Mouse (Mus musculus): Measurements from ENCODE around the gene Capn11. TPM values are rescaled to one million over a fixed set of nuclear protein-coding genes. Genes with fewer than 3 reads are reported as not detected.
A peak's percentile ranks its signal among the peaks of the same experiment; 100 is the strongest.

Capn11 gene
- total RNA-seq, 2 experiments from 2014 or later = 0.28 to 0.44 TPM

GRCm38 (mm10) chr17:45589236-45589635 is 69.9 kb downstream of the Capn11 start:
- Histone ChIP-seq H3K4me3 (no peak overlapping the region), H3K27ac (no peak overlapping the region)
- DNase-seq (ENCODE audit: low spot score in 2 of 2) = no peak
- TF ChIP-seq CTCF (conservative IDR thresholded peaks at IDR 0.05) = no peak

GRCm38 (mm10) chr17:45588370-45588769 is 70.8 kb downstream of the Capn11 start:
- DNase-seq (ENCODE audit: low spot score in 2 of 2) = no peak
- H3K27ac ChIP-seq = no peak overlapping the region
- no peak for TF ChIP-seq CTCF (conservative IDR thresholded peaks at IDR 0.05)
- H3K4me3 ChIP-seq = no peak overlapping the region

- peak; percentile 64 for TF ChIP-seq CTCF (conservative IDR thresholded peaks at IDR 0.05)
- DNase-seq (ENCODE audit: low spot score in 2 of 2) = no peak
- no peak overlapping the region for H3K4me3 ChIP-seq
- no peak overlapping the region for H3K27ac ChIP-seq
Measured at GRCm38 (mm10) chr17:45586449-45586837, 72.7 kb downstream of the Capn11 start.

GRCm38 (mm10) chr17:45585725-45586448 is 73.2 kb downstream of the Capn11 start:
- peak overlapping the region; percentile 70 for H3K27ac ChIP-seq
- DNase-seq (ENCODE audit: low spot score in 2 of 2) = no peak
- H3K4me3 ChIP-seq = no peak overlapping the region
- no peak for TF ChIP-seq CTCF (conservative IDR thresholded peaks at IDR 0.05)

GRCm38 (mm10) chr17:45584939-45585678 is 74.0 kb downstream of the Capn11 start:
- DNase-seq (ENCODE audit: low spot score in 2 of 2) = peak; percentile 70 to 77
- Histone ChIP-seq H3K4me3 (no peak overlapping the region; the same call in 1 of the 2 replicates), H3K27ac (peak overlapping the region; percentile 70)
- TF ChIP-seq CTCF (conservative IDR thresholded peaks at IDR 0.05) = peak; percentile 99

- peak; percentile 70 to 77 for DNase-seq (ENCODE audit: low spot score in 2 of 2)
- Histone ChIP-seq H3K4me3 (no peak overlapping the region; the same call in 1 of the 2 replicates), H3K27ac (peak overlapping the region; percentile 70)
- TF ChIP-seq CTCF (conservative IDR thresholded peaks at IDR 0.05) = no peak
Measured at GRCm38 (mm10) chr17:45584096-45584896, 74.8 kb downstream of the Capn11 start.

- Histone ChIP-seq H3K27ac (no peak overlapping the region), H3K4me3 (no peak overlapping the region)
- DNase-seq (ENCODE audit: low spot score in 2 of 2) = no peak
- TF ChIP-seq CTCF (conservative IDR thresholded peaks at IDR 0.05) = peak; percentile 79
Measured at GRCm38 (mm10) chr17:45582715-45583355, 76.3 kb downstream of the Capn11 start.

GRCm38 (mm10) chr17:45582188-45582587 is 76.9 kb downstream of the Capn11 start:
- Histone ChIP-seq H3K27ac (no peak overlapping the region), H3K4me3 (no peak overlapping the region)
- no peak for TF ChIP-seq CTCF (conservative IDR thresholded peaks at IDR 0.05)
- no peak for DNase-seq (ENCODE audit: low spot score in 2 of 2)

GRCm38 (mm10) chr17:45581567-45581983 is 77.5 kb downstream of the Capn11 start:
- peak in 1 of 2 experiments; percentile 71 for DNase-seq (ENCODE audit: low spot score in 2 of 2)
- peak; percentile 96 for TF ChIP-seq CTCF (conservative IDR thresholded peaks at IDR 0.05)
- peak overlapping the region; percentile 43; the same call in 1 of the 2 replicates for H3K27ac ChIP-seq
- no peak overlapping the region for H3K4me3 ChIP-seq

- TF ChIP-seq CTCF (conservative IDR thresholded peaks at IDR 0.05) = no peak
- no peak overlapping the region for H3K4me3 ChIP-seq
- H3K27ac ChIP-seq = peak overlapping the region; percentile 43; the same call in 1 of the 2 replicates
- DNase-seq (ENCODE audit: low spot score in 2 of 2) = no peak
Measured at GRCm38 (mm10) chr17:45580958-45581477, 78.1 kb downstream of the Capn11 start.

Other genes with a start within 250 kb of the Capn11 start
- 10 to 100 TPM; 55.7 to 57.5 TPM for gene Cdc5l, start 225.6 kb downstream of the Capn11 start, total RNA-seq (2021)
- gene Spats1, start 183.9 kb downstream of the Capn11 start, total RNA-seq (2021) = 1 to 10 TPM; 4.8 TPM
- 10 to 100 TPM; 25.2 to 26.3 TPM for gene Aars2, start 152.5 kb downstream of the Capn11 start, total RNA-seq (2021)
- 1 to 10 TPM in 1 of 2 experiments, under 1 TPM in 1; 0.56 to 1.0 TPM for gene Tcte1, start 135.9 kb downstream of the Capn11 start, total RNA-seq (2021)
- gene Tmem151b, start 109.6 kb downstream of the Capn11 start, total RNA-seq (2021) = 100 to 1,000 TPM; 106 to 112 TPM
- gene Nfkbie, start 103.6 kb downstream of the Capn11 start, total RNA-seq (2021) = 1 to 10 TPM; 2.6 to 2.7 TPM
- 10 to 100 TPM; 31.1 to 31.8 TPM for gene Slc35b2, start 95.5 kb downstream of the Capn11 start, total RNA-seq (2021)
- 1,000 to 10,000 TPM; 1,695 to 1,765 TPM for gene Hsp90ab1, start 86.1 kb downstream of the Capn11 start, total RNA-seq (2021)
- gene Slc29a1, start 59.7 kb downstream of the Capn11 start, total RNA-seq (2021) = 10 to 100 TPM; 21.1 to 23.0 TPM
- gene Mymx, start 57.2 kb downstream of the Capn11 start, total RNA-seq (2021) = not detected
- gene Mrpl14, start 27.0 kb upstream of the Capn11 start, total RNA-seq (2021) = 10 to 100 TPM; 34.8 to 43.5 TPM
- gene Tmem63b, start 27.6 kb upstream of the Capn11 start, total RNA-seq (2021) = 100 to 1,000 TPM; 165 to 176 TPM
- not detected for gene 1600014C23Rik, start 74.5 kb upstream of the Capn11 start, total RNA-seq (2021)